Mouse (Mus musculus): Measurements from ENCODE around the gene Atp6ap1.

The Atp6ap1 gene

GRCm38 (mm10) chrX:74296538-74297448 is at the start of gene Atp6ap1:
Atp6ap1 (plus strand) TSS chrX:74297097.
- DNase-seq: peak; percentile 94

DNA sequence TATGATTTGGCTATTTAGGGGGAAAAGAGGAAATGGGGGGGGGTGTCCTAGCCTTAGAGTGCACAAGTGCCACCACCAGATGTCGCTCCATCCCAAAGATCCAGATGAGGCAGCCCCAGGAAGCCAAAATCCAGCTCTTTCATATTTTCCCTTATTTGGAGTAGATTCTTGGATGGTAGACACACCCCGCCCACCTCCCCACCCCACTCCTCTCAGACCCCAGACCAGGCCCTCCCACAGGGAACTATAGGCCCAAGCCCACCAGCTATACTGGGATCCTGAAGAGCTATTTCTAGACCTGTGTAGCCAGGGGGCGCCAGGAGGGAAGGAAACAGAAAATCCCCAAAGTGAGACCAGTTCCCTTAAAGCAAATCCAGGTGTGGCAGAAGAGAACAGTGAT is 48.2 kb upstream of the Atp6ap1 start:
- DNase-seq: peak; percentile 78

- DNase-seq: peak; percentile 73
Measured at GRCm38 (mm10) chrX:74249615-74250014, 47.3 kb upstream of the Atp6ap1 start, which contains the start of gene Flna. Flna (minus strand) TSS chrX:74249820.

- peak; percentile 93 for DNase-seq
Measured at GRCm38 (mm10) chrX:74254153-74254887, 42.6 kb upstream of the Atp6ap1 start, which contains the start of gene Emd. Emd (plus strand) TSS chrX:74254687.

DNA sequence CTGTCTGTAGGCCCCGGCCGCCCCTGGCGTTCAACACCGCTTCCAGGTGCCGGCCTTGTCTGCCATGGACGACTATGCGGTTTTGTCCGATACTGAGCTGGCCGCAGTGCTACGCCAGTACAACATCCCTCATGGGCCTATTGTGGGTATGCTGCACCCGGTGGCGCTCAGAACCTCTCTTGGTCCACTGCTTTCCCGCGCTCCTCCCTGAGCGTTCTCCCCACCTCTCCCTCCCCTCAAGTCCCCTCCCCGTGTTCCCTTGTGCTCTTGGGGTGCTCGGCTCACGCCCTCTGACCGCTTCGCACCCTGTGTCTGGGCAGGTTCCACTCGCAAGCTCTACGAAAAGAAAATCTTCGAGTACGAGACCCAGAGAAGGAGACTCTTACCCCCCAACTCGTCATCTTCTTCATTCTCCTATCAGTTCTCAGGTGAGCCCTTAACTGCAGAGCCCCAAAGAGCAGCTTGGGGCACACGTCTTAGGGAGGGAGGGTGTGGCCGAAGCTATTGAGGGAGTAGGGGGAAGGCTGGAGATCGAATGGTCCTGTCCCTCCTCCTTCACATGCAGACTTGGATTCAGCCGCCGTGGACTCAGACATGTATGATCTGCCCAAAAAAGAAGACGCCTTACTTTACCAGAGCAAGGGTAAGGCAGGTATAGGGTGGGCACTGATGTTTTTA is 41.9 kb upstream of the Atp6ap1 start:
- DNase-seq: peak; percentile 5

DNA sequence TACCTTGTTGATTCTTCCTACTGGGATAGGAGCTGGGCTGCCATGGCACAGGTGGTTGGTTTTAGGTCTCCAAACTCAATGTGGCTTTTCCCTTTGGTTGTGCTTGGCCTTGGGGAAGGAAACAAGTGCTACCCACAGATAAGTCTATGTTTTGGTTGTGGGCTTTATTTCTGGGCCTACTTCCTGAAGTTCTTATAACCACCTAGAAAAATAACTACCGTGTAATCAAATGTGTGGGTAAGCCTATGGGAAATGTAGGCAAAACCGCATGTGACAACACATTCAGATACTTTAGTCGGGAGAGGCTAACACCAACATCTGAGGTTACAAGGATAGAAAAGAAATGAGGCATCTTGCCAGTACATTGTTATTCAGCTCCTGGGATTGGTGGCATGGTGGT is 39.2 kb upstream of the Atp6ap1 start:
- DNase-seq: no peak

DNA sequence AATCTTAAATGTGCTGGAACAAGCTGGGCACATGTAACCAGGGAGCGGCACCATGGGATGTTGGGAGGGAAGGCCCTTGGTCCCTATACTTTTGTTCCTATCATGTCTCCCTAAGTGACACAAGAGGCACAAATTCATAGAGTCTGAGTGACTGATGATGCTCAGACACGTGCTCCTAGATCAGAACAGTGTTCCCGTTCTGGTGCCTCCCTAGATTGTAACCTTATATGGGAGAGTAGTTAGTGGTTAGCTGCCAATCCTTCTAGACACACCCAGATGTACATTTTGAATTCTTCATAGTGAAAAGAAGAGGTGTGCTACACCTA is 27.2 kb upstream of the Atp6ap1 start:
- no peak for DNase-seq

DNA sequence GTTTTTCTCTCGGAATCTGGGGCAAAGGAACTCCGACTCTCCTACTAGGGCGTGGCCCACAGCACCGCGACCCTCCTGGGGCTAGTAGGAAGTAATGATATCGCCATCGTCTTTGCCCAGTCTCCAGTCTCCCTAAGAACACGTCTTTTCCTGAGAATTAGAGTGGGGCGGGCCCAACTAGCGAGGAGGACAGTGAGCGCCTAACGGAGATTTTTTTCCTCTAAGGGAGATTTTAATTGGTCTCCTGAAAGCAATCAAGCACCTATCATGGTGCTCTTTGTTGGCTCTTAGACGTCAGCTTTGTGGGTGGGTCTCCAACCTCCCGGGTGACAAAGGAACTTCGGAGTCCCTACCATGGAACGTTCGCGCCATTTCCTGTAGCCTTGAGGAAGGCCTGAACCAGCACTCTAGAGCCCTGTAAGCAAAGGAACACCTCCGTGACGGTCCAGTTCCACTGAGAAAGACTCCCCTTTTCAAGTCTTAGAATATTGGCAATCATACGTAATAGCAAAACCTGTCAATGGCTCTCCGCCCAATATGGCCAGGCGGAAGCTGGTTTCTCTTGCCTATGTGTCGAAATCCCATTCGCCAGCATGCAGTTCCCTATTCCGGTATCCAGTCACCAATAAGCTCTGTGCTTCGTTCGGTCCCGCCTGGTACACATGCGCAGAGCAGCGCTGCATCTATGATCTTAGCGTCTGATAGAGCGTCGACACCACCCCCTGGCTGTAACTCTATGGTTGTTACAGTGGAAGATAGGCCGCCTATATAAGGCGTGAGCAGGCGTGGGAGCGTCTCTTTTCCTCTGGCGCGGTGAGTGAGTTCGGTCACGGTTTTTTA is 26.6 kb upstream of the Atp6ap1 start, which contains the start of gene Rpl10:
TSS of gene Rpl10 (plus strand) at position 751 of the 840 bp plus-strand sequence.
- DNase-seq: peak; percentile 90

DNA sequence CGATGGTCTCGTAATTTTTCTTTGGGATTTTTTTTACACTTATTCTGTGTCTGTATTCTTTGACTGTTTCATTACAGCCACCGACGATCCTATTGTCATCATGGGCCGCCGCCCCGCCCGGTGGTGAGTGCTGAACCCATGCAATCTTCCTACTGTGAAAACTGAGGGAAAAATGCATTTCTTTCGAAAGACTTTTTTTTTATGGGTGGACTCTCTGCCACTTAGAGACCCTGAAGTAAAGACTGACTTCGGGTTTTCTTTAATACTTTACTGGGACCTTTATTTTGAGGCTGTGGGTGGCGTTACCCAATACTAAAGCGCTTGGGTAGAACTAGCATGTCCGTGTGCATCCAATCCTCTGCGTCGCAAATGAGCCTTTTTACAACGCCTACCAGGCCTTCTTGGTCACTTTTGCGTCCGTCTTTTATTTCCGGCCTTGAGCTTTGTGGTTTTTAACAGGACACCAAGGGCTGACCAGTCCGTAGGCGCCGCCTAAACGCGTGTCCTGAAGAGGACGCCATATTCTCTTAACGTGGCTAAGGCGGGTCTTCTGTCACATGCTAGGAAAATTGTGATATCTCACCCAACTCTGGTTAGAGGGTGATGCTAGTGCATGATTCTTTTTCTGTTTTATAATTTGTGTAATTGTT is 25.9 kb upstream of the Atp6ap1 start:
- peak; percentile 56 for DNase-seq

- no peak for DNase-seq
Measured at GRCm38 (mm10) chrX:74273422-74274322, 23.2 kb upstream of the Atp6ap1 start.

GRCm38 (mm10) chrX:74277916-74278315 is 19.0 kb upstream of the Atp6ap1 start:
- no peak for DNase-seq

- no peak for DNase-seq
Measured at GRCm38 (mm10) chrX:74281041-74281731, 15.7 kb upstream of the Atp6ap1 start.

- peak; percentile 76 for DNase-seq
Measured at GRCm38 (mm10) chrX:74281732-74282394, 15.0 kb upstream of the Atp6ap1 start, which contains the start of the genes Taz and Dnase1l1. Taz (plus strand) TSS chrX:74281912. Dnase1l1 (minus strand) TSS chrX:74282337.

DNA sequence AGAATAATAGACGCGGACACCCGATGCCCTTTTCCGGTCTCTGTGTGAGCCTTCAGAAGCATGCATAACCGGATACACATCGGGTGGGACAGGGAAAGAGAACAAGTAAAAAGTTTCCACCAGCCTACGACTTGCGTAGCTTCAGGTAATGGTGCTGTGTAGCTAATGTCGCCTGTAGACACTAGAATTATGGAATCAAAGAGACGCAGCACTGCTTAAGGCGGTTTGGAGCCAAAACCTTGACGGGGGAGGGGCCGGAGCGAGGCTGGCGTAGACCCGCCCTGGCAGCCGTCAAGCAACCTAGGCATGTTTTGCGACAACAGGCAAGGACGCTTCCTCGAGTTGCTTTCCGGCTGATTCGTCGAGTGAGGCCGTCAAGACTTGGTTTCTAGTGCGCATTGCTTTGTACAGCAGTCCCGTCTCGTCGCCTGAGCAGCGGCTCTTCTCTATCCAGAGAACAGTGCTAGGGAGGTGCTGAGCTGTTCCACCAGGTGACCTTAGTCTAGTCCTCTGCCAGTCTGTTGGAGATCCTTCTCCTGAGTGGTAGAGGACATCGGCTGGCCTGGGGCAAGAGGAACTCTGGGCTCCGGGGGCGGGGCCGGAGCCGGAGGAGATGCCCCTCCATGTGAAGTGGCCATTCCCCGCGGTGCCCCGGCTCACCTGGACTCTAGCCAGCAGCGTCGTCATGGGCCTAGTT is 14.4 kb upstream of the Atp6ap1 start:
- peak; percentile 91 for DNase-seq

- no peak for DNase-seq
Measured at GRCm38 (mm10) chrX:74283092-74283437, 13.8 kb upstream of the Atp6ap1 start.

- DNase-seq: no peak
Measured at GRCm38 (mm10) chrX:74293431-74293830, 3.5 kb upstream of the Atp6ap1 start.

DNA sequence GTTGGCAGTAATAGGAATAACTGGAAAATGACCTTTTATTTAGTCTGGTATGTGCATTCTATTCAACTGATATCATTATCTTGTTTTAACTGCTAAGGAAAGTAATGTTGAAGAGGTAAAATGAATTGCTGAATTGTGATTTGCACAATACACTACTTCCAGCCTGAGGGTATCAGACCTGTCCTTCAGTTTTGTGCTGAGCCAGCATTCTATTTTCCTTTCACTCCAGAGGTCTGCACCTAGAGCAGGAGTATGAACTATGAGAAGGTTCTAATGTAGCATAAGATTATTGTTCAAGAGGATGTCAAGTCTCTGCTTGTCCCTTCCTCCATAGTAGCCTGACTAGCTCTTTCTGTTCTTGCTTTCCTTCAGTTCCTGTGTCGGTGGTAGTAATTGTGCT is 1.5 kb downstream of the Atp6ap1 start:
- DNase-seq: no peak

DNA sequence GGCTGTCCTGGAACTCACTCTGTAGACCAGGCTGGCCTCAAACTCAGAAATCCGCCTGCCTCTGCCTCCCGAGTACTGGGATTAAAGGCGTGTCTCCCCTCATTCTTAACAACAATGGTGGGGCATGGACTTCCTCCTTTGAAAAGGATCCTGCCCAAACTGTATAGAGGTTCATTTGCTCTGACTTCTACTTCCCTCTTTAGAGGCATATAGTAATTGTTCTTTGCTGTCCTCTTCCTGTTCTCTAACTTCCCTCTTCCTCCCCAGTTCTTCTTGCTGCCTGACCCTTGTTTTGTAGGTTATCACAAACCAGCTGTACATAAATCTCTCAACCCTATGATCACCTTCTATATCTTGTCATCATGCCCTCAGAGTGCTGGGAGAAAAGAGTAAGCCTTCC is 2.8 kb downstream of the Atp6ap1 start:
- DNase-seq: no peak
